Mouse (Mus musculus) embryonic facial prominence, embryonic 11.5 days (tissue): Measurements from ENCODE around the gene Plxdc1. TPM values are rescaled to one million over a fixed set of nuclear protein-coding genes. Genes with fewer than 3 reads are reported as not detected.

ENCODE experiments used
- ATAC-seq: fragments of 200-750 bp; cut with Nextera tagmentation; replicated peaks from 2 replicates; pipeline ENCODE4 v1.8.0; 2017; ENCODE audit warnings: low read depth; ENCODE audit not compliant: insufficient number of reproducible peaks, low FRiP score, low TSS enrichment
- DNase-seq: peaks from one replicate; pipeline ENCODE4 v3.0.0-alpha.2; 2015; ENCODE audit warnings: low spot score
- H3K27ac ChIP-seq: fragments of 300-500 bp; sonication (generic); replicated peaks from 2 replicates; pipeline ENCODE4 v1.5.1; 2014; ENCODE audit warnings: mild to moderate bottlenecking, low read depth, low read length, control low read depth
- H3K27me3 ChIP-seq: fragments of 300-500 bp; sonication (generic); 2 replicates; pipeline ENCODE4 v1.6.1; 2014; ENCODE audit warnings: mild to moderate bottlenecking, low read length, moderate library complexity, mixed read lengths; ENCODE audit not compliant: control insufficient read depth, insufficient read depth
- H3K36me3 ChIP-seq: fragments of 300-500 bp; sonication (generic); replicated peaks from 2 replicates; pipeline ENCODE4 v1.6.1; 2014; ENCODE audit warnings: low read depth, mild to moderate bottlenecking, low read length, moderate library complexity, mixed read lengths; ENCODE audit not compliant: control insufficient read depth, insufficient read depth
- H3K4me1 ChIP-seq: fragments of 300-500 bp; sonication (generic); 2 replicates; pipeline ENCODE4 v1.6.1; 2014; ENCODE audit warnings: low read length, mixed read lengths; ENCODE audit not compliant: control insufficient read depth, insufficient read depth
- H3K4me2 ChIP-seq: fragments of 300-500 bp; sonication (generic); 2 replicates; pipeline ENCODE4 v1.6.1; 2014; ENCODE audit warnings: low read depth, mild to moderate bottlenecking, control low read depth, low read length, moderate library complexity
- H3K4me3 ChIP-seq: fragments of 300-500 bp; sonication (generic); 2 replicates; pipeline ENCODE4 v1.5.1; 2014; ENCODE audit warnings: low read depth, low read length, control low read depth
- H3K9ac ChIP-seq: fragments of 300-500 bp; sonication (generic); replicated peaks from 2 replicates; pipeline ENCODE4 v1.6.1; 2014; ENCODE audit warnings: mild to moderate bottlenecking, control low read depth, low read length
- H3K9me3 ChIP-seq: fragments of 300-500 bp; sonication (generic); replicated peaks from 2 replicates; pipeline ENCODE4 v1.6.1; 2016; ENCODE audit warnings: mild to moderate bottlenecking, low read length, inconsistent platforms, mixed read lengths; ENCODE audit not compliant: control insufficient read depth
- WGBS: fragments of 180-500 bp; shearing (Covaris S2); extraction: QIAGEN DNeasy Blood & Tissue Kit; methylation state at CpG from one replicate; pipeline ENCODE4 v1.1.7; 2014; 5-methylcytosine and 5-hydroxymethylcytosine counted together
- microRNA-seq: library from miRNA; unstranded; fragments of <30 nt; microRNA quantifications from one replicate; pipeline ENCODE4, GENCODE M21; 2016; ENCODE audit warnings: borderline number of aligned reads
- polyA plus RNA-seq: library from polyadenylated mRNA; unstranded; fragments of >200 nt; fragmentation: Nextera tagmentation; extraction: Ambion mirVana; gene quantifications from 2 replicates; pipeline ENCODE4 v1.2.1, GENCODE M21; 2014

The Plxdc1 gene
- polyA plus RNA-seq, 1 experiment from 2014 or later: 0.11 TPM

GRCm38 (mm10) chr11:97874396-97874795 lies 111.8 kb downstream of the Plxdc1 start:
- Histone ChIP-seq H3K9ac (no peak overlapping the region), H3K4me3 (no peak overlapping the region), H3K9me3 (no peaks in the 10 kb centered on the region), H3K27ac (no peak overlapping the region), H3K36me3 (no peaks in the 10 kb centered on the region), H3K4me2 (no peak overlapping the region), H3K27me3 (no peaks in the 10 kb centered on the region), H3K4me1 (no peaks in the 10 kb centered on the region)
- ATAC-seq: no peak
- no peak for DNase-seq
- 86% methylated on average over 1 of the region's 1 CpGs for WGBS

Small RNAs within 50 kb of the gene (microRNA-seq; reads per million reads assigned to microRNA genes)
- not detected for gene Gm22461
- not detected for gene Gm27597

Other genes starting within 250 kb of the Plxdc1 start
- gene Pip4k2b, start 241.7 kb downstream of the Plxdc1 start, polyA plus RNA-seq: 2.6 and 2.8 TPM in 2 replicates
- 12.9 and 13.1 TPM in 2 replicates for gene Cwc25, start 219.9 kb downstream of the Plxdc1 start, polyA plus RNA-seq
- not detected in 2 replicates for gene 1700001P01Rik, start 210.5 kb downstream of the Plxdc1 start, polyA plus RNA-seq
- gene Rpl23, start 204.0 kb downstream of the Plxdc1 start, polyA plus RNA-seq: 524 and 537 TPM in 2 replicates
- 62.6 and 67.8 TPM in 2 replicates for gene Lasp1, start 187.4 kb downstream of the Plxdc1 start, polyA plus RNA-seq
- 15.4 and 20.0 TPM in 2 replicates for gene B230217C12Rik, start 145.7 kb downstream of the Plxdc1 start, polyA plus RNA-seq
- gene Fbxo47, start 102.3 kb downstream of the Plxdc1 start, polyA plus RNA-seq: 0.60 and 0.61 TPM in 2 replicates
- 4.6 and 5.7 TPM in 2 replicates for gene Arl5c, start 9.7 kb upstream of the Plxdc1 start, polyA plus RNA-seq
- gene Cacnb1, start 36.6 kb upstream of the Plxdc1 start, polyA plus RNA-seq: 6.5 and 6.6 TPM in 2 replicates
- gene Rpl19, start 40.3 kb upstream of the Plxdc1 start, polyA plus RNA-seq: 1,089 and 1,111 TPM in 2 replicates
- gene Stac2, start 67.0 kb upstream of the Plxdc1 start, polyA plus RNA-seq: 0.18 and 0.69 TPM in 2 replicates
- gene Fbxl20, start 164.0 kb upstream of the Plxdc1 start, polyA plus RNA-seq: 23.9 and 24.1 TPM in 2 replicates
- 85.2 and 85.8 TPM in 2 replicates for gene Med1, start 206.8 kb upstream of the Plxdc1 start, polyA plus RNA-seq
- 12.2 and 13.4 TPM in 2 replicates for gene Cdk12, start 216.6 kb upstream of the Plxdc1 start, polyA plus RNA-seq